Mouse (Mus musculus) thymus, postnatal 14 days (tissue): ENCODE data around the gene Elmsan1.

Experiments used
- DNase-seq: peaks from one replicate; pipeline ENCODE4 v3.0.0; 2021

The Elmsan1 gene

GRCm38 (mm10) chr12:84192280-84192679 lies 26.4 kb downstream of the Elmsan1 start:
- no peak for DNase-seq

GRCm38 (mm10) chr12:84191770-84192169 lies 26.9 kb downstream of the Elmsan1 start:
- no peak for DNase-seq

GRCm38 (mm10) chr12:84191190-84191589 lies 27.5 kb downstream of the Elmsan1 start:
- DNase-seq: no peak

GRCm38 (mm10) chr12:84190151-84190820 lies 28.4 kb downstream of the Elmsan1 start:
- DNase-seq: no peak

- DNase-seq: no peak
These were observed 29.7 kb downstream of the Elmsan1 start for GRCm38 (mm10) chr12:84188881-84189444.

GRCm38 (mm10) chr12:84187752-84188601 lies 30.7 kb downstream of the Elmsan1 start:
- DNase-seq: no peak

GRCm38 (mm10) chr12:84186950-84187349 lies 31.7 kb downstream of the Elmsan1 start:
- DNase-seq: no peak

GRCm38 (mm10) chr12:84186536-84186935 lies 32.1 kb downstream of the Elmsan1 start:
- no peak for DNase-seq

- no peak for DNase-seq
These were observed 33.1 kb downstream of the Elmsan1 start for GRCm38 (mm10) chr12:84185547-84185946.

GRCm38 (mm10) chr12:84184979-84185378 lies 33.7 kb downstream of the Elmsan1 start:
- DNase-seq: no peak

- DNase-seq: no peak
These were observed 36.7 kb downstream of the Elmsan1 start for GRCm38 (mm10) chr12:84181999-84182398.

- no peak for DNase-seq
These were observed 37.8 kb downstream of the Elmsan1 start for GRCm38 (mm10) chr12:84180701-84181435.

GRCm38 (mm10) chr12:84180090-84180489 lies 38.6 kb downstream of the Elmsan1 start:
- no peak for DNase-seq

GRCm38 (mm10) chr12:84178652-84179445 lies 39.8 kb downstream of the Elmsan1 start:
- DNase-seq: no peak

- DNase-seq: no peak
These were observed 40.6 kb downstream of the Elmsan1 start for GRCm38 (mm10) chr12:84178052-84178451.

GRCm38 (mm10) chr12:84176886-84177765 lies 41.6 kb downstream of the Elmsan1 start:
- peak; percentile 70 for DNase-seq

- DNase-seq: peak; percentile 70
These were observed 42.4 kb downstream of the Elmsan1 start for GRCm38 (mm10) chr12:84176126-84176769.

- peak; percentile 85 for DNase-seq
These were observed 43.0 kb downstream of the Elmsan1 start for GRCm38 (mm10) chr12:84175659-84176061.

- no peak for DNase-seq
These were observed 43.8 kb downstream of the Elmsan1 start for GRCm38 (mm10) chr12:84174871-84175270.

GRCm38 (mm10) chr12:84174190-84174811 lies 44.4 kb downstream of the Elmsan1 start:
- no peak for DNase-seq
